In genomic region chr3:95694808-95695703, GRCm38 (mm10) we compare ENCODE assay signal across 16 mouse cellular contexts. TPM values are rescaled to one million over a fixed set of nuclear protein-coding genes. Genes with fewer than 3 reads are reported as not detected.
DNase-seq lines count a peak whose midpoint lies in the region; ATAC-seq lines count a peak whose summit lies in the region.
"Had no signal": no experiment of that assay in that cellular context is flagged by ENCODE, and none has a peak within 500 bp of the region (broad histone marks: within the 10 kb centered on the region; RNA-seq: fewer than 3 reads in every experiment).

No protein-coding gene starts in this region.

- no peaks in the 10 kb centered on the region; the same call in 1 of the 2 replicates for H3K9me3 ChIP-seq in embryonic facial prominence, embryonic 13.5 days
- H3K9me3 ChIP-seq in limb, embryonic 10.5 days (replicated peaks) = no peaks in the 10 kb centered on the region
- H3K9me3 ChIP-seq: hindbrain, embryonic 15.5 days; liver, embryonic 15.5 days; neural tube, embryonic 12.5 days had no signal

- H3K4me2 ChIP-seq in embryonic facial prominence, embryonic 13.5 days = no peak overlapping the region
- H3K4me2 ChIP-seq: hindbrain, embryonic 15.5 days; limb, embryonic 12.5 days; liver, embryonic 15.5 days; neural tube, embryonic 12.5 days had no signal

- no peak overlapping the region for H3K4me3 ChIP-seq in embryonic facial prominence, embryonic 13.5 days
- H3K4me3 ChIP-seq in limb, embryonic 10.5 days = no peak overlapping the region
- H3K4me3 ChIP-seq: hindbrain, embryonic 15.5 days; limb, embryonic 12.5 days; liver, embryonic 15.5 days; neural tube, embryonic 12.5 days had no signal

- no peak for ATAC-seq in embryonic facial prominence, embryonic 13.5 days (ENCODE audit: insufficient number of reproducible peaks, insufficient read depth, low FRiP score, low TSS enrichment, low read depth)

- 82% methylated on average over 11 of the region's 11 CpGs for WGBS in embryonic facial prominence, embryonic 13.5 days
- WGBS in limb, embryonic 10.5 days = 92% methylated on average over 11 of the region's 11 CpGs

- H3K4me1 ChIP-seq in embryonic facial prominence, embryonic 13.5 days = peaks cover 20% of the 10 kb centered on the region
- peaks cover 17% of the 10 kb centered on the region for H3K4me1 ChIP-seq in limb, embryonic 10.5 days

- H3K36me3 ChIP-seq in embryonic facial prominence, embryonic 13.5 days = 0 out of 2 replicates have a peak, but pooled peaks cover 5% of the 10 kb centered on the region
- 0 out of 2 replicates have a peak, but pooled peaks cover 5% of the 10 kb centered on the region for H3K36me3 ChIP-seq in limb, embryonic 10.5 days
- H3K36me3 ChIP-seq: hindbrain, embryonic 15.5 days; liver, embryonic 15.5 days had no signal

- H3K27me3 ChIP-seq in embryonic facial prominence, embryonic 13.5 days = no peaks in the 10 kb centered on the region
- no peaks in the 10 kb centered on the region for H3K27me3 ChIP-seq in limb, embryonic 10.5 days (ENCODE audit: low read depth, poor library complexity, severe bottlenecking)
- H3K27me3 ChIP-seq: hindbrain, embryonic 15.5 days; limb, embryonic 12.5 days; liver, embryonic 15.5 days; neural tube, embryonic 12.5 days had no signal

- H3K27ac ChIP-seq in embryonic facial prominence, embryonic 13.5 days = 0 out of 2 replicates have a peak overlapping the region, but pooled peaks have one; percentile 51
- peak overlapping the region; percentile 27; the same call in 1 of the 2 replicates for H3K27ac ChIP-seq in limb, embryonic 10.5 days
- H3K27ac ChIP-seq: hindbrain, embryonic 15.5 days; limb, embryonic 12.5 days; liver, embryonic 15.5 days; neural tube, embryonic 12.5 days had no signal

- H3K9ac ChIP-seq in embryonic facial prominence, embryonic 13.5 days = no peak overlapping the region
- H3K9ac ChIP-seq: hindbrain, embryonic 15.5 days; liver, embryonic 15.5 days; neural tube, embryonic 12.5 days had no signal

- intact Hi-C loops in left cerebral cortex, postnatal 14 days (cut with DNase I) = no loop called here

- peak; percentile 28 to 70 for DNase-seq in left cerebral cortex, postnatal 14 days (ENCODE audit: low spot score in 2 of 2)
- DNase-seq in left cerebral cortex, adult 11 months (ENCODE audit: low spot score) = no peak
- peak; percentile 47 for DNase-seq in brain, adult 2 months (ENCODE audit: low read depth, low spot score)
- DNase-seq in limb, embryonic 10.5 days (ENCODE audit: low spot score) = no peak
- no peak for DNase-seq in retina, postnatal 1 day
- no peak for DNase-seq in adrenal gland, adult 8-10 months
- DNase-seq: adrenal gland, postnatal 25 days; cerebellum, postnatal 14 days; kidney, adult 18-20 months; kidney, postnatal 25 days; thymus, adult 18-20 months had no signal

RNA-seq across cellular contexts. Expression of gene Adamtsl4, which starts 7.3 kb away (rescaled TPM):
- 1 to 10 TPM; 2.0 TPM for total RNA-seq in left cerebral cortex, postnatal 14 days (2021)
- polyA plus RNA-seq in embryonic facial prominence, embryonic 13.5 days (2015; fragmentation: Nextera tagmentation; extraction: Ambion mirVana) = 1.7 and 1.9 TPM in 2 replicates
- polyA plus RNA-seq in limb, embryonic 10.5 days (2016; fragmentation: Nextera tagmentation; extraction: Ambion mirVana) = 0.63 and 0.77 TPM in 2 replicates
- 10 to 100 TPM in 1 of 4 experiments, 1 to 10 TPM in 3; 4.3 to 10.2 (median 6.4) TPM for total RNA-seq in adrenal gland, adult 8-10 months (2022)

RNA-seq across cellular contexts. Expression of gene Mcl1, which starts 36.5 kb away (rescaled TPM):
- total RNA-seq in left cerebral cortex, postnatal 14 days (2021) = 10 to 100 TPM; 58.6 to 69.2 TPM
- 45.4 and 47.7 TPM in 2 replicates for polyA plus RNA-seq in embryonic facial prominence, embryonic 13.5 days (2015; fragmentation: Nextera tagmentation; extraction: Ambion mirVana)
- 49.7 and 52.1 TPM in 2 replicates for polyA plus RNA-seq in limb, embryonic 10.5 days (2016; fragmentation: Nextera tagmentation; extraction: Ambion mirVana)
- 100 to 1,000 TPM; 177 to 189 (median 179) TPM for total RNA-seq in adrenal gland, adult 8-10 months (2022)

RNA-seq across cellular contexts. Expression of gene Ecm1, which starts 44.3 kb away (rescaled TPM):
- total RNA-seq in left cerebral cortex, postnatal 14 days (2021) = 10 to 100 TPM; 11.4 to 13.2 TPM
- polyA plus RNA-seq in embryonic facial prominence, embryonic 13.5 days (2015; fragmentation: Nextera tagmentation; extraction: Ambion mirVana) = 5.9 and 6.6 TPM in 2 replicates
- polyA plus RNA-seq in limb, embryonic 10.5 days (2016; fragmentation: Nextera tagmentation; extraction: Ambion mirVana) = 7.5 and 11.1 TPM in 2 replicates
- total RNA-seq in adrenal gland, adult 8-10 months (2022) = 100 to 1,000 TPM; 619 to 722 (median 665) TPM

Comparison
In these comparisons a context has a peak if more than half of its experiments do, and no peak if none do; other contexts are left out.
1. DNase-seq: peak in left cerebral cortex, postnatal 14 days (2 of 2) and brain, adult 2 months (single experiment); none in left cerebral cortex, adult 11 months (single experiment), limb, embryonic 10.5 days (single experiment), retina, postnatal 1 day (single experiment) and adrenal gland, adult 8-10 months (single experiment).
2. RNA of gene Ecm1, which starts 44.3 kb away (total RNA-seq): 619 to 722 TPM in adrenal gland, adult 8-10 months; 11.4 to 13.2 TPM in left cerebral cortex, postnatal 14 days; every median in the first group is over 10 times any median in the second.